Mouse (Mus musculus) lung, adult 2 months (tissue): ENCODE results near the gene Sorl1.

Experiments
- CTCF ChIP-seq: fragments of 200-500 bp; IDR thresholded peaks from 2 replicates; pipeline ENCODE4 v1.5.1; 2011; ENCODE audit warnings: mild to moderate bottlenecking, low read length, control low read depth; ENCODE audit not compliant: insufficient read depth
- POLR2A ChIP-seq: fragments of 200-500 bp; IDR thresholded peaks from 2 replicates; pipeline ENCODE4 v1.6.1; 2011; ENCODE audit warnings: low read depth, mild to moderate bottlenecking, control low read depth, low read length, borderline replicate concordance; ENCODE audit errors: extremely low read depth

GRCm38 (mm10) chr9:42158652-42159051 is 34.6 kb upstream of the Sorl1 start:
- TF ChIP-seq CTCF (no peak), POLR2A (no peak)
